Mouse (Mus musculus): Measurements from ENCODE around the gene Bfsp2. TPM values are rescaled to one million over a fixed set of nuclear protein-coding genes. Genes with fewer than 3 reads are reported as not detected.

Gene Bfsp2
- polyA plus RNA-seq, 1 experiment from 2014 or later, result 2.2 TPM

DNA sequence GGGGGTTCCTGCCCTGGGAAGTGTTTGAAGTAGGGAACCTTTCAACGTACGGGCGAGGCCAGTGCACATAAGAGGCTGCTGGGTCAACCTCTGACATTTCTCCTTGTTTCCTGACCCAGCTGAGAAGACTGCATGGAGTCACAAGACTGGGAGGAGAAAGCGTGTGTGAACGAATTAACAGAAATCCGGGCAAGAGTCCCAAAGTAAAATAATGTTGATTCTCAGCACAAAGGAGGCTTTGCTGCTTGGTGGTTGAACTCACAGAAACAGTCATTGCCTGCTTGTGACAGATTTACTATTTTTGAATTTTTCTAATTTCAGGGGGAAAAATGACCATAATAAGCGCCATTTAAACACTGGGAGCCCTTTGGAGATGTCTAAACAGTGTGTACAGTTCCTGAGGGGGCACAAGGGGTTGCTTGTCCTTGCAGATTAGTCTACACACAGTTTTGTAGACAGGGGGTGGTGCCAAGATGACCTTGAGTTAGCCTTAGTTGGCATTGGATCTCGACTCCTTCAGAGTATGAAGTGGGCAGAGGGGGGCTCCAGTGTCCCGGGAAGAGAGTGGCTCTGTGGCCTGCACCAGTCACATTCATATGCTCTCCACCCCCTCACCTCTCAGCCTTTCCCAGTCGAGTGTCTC, 93.1 kb downstream of the Bfsp2 start:
- H3K4me3 ChIP-seq (ENCODE audit: low read depth, low read length), result no peak overlapping the region
- 61% methylated on average over 10 of the region's 10 CpGs for WGBS
- no peaks in the 10 kb centered on the region for H3K9me3 ChIP-seq (replicated peaks; ENCODE audit: control insufficient read depth, low read length, poor library complexity, severe bottlenecking)
- H3K27ac ChIP-seq (ENCODE audit: low read length), result no peak overlapping the region
- no peak overlapping the region for H3K4me2 ChIP-seq (ENCODE audit: low read length)
- H3K9ac ChIP-seq (ENCODE audit: low read depth, low read length), result no peak overlapping the region
- H3K27me3 ChIP-seq (ENCODE audit: control insufficient read depth, insufficient read depth, low read depth, low read length), result no peaks in the 10 kb centered on the region
- no peaks in the 10 kb centered on the region for H3K4me1 ChIP-seq (ENCODE audit: control insufficient read depth, insufficient read depth, low read length)
- no peaks in the 10 kb centered on the region for H3K36me3 ChIP-seq (ENCODE audit: control insufficient read depth, insufficient read depth, low read length)
- no peak for ATAC-seq

DNA sequence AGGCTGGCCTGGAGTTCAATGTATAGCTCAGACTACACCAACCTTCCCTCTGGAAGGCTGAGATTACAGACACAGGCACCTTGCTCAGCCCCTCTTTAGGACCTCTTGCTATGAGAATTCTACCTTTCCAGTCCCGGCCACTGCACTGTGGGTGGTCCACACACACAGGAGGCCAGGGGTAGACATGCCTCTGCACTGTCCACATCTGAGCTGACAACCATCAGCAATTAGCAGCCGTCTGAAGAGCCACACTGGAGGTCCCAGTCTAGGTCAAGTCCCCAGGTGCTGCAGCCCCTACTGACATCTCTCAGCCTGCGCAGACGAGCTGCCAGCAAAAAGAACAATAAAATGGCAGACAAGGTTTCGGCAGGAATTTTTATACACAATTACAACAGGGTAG, 93.6 kb downstream of the Bfsp2 start:
- H3K9me3 ChIP-seq (replicated peaks; ENCODE audit: control insufficient read depth, low read length, poor library complexity, severe bottlenecking), result no peaks in the 10 kb centered on the region
- no peak overlapping the region for H3K4me2 ChIP-seq (ENCODE audit: low read length)
- no peak for ATAC-seq
- no peak overlapping the region for H3K9ac ChIP-seq (ENCODE audit: low read depth, low read length)
- 42% methylated on average over 5 of the region's 5 CpGs for WGBS
- H3K27ac ChIP-seq (ENCODE audit: low read length), result no peak overlapping the region
- H3K4me3 ChIP-seq (ENCODE audit: low read depth, low read length), result no peak overlapping the region
- H3K4me1 ChIP-seq (ENCODE audit: control insufficient read depth, insufficient read depth, low read length), result no peaks in the 10 kb centered on the region
- H3K27me3 ChIP-seq (ENCODE audit: control insufficient read depth, insufficient read depth, low read depth, low read length), result no peaks in the 10 kb centered on the region
- H3K36me3 ChIP-seq (ENCODE audit: control insufficient read depth, insufficient read depth, low read length), result no peaks in the 10 kb centered on the region

DNA sequence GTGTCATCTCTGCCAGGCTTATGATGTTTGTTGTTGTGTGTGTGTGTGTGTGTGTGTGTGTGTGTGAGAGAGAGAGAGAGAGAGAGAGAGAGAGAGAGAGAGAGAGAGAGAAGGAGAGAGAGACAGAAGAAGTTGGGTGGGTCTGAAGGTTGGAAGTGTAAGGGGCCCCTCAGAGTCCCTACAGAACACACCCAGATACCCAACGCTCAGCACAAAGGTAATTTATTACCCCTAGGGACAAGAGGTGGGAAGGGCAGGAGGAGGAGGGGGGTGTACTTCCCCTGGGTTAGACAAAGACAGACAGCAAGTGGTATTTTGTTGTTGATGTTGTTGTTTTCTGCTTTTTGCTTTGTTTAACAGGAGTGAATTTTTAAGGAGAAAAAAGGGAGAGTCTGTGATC, 94.6 kb downstream of the Bfsp2 start:
- WGBS, result 38% methylated on average over 1 of the region's 1 CpGs
- Histone ChIP-seq H3K4me3 (ENCODE audit: low read depth, low read length) (no peak overlapping the region), H3K36me3 (ENCODE audit: control insufficient read depth, insufficient read depth, low read length) (no peaks in the 10 kb centered on the region), H3K27me3 (ENCODE audit: control insufficient read depth, insufficient read depth, low read depth, low read length) (no peaks in the 10 kb centered on the region), H3K4me2 (ENCODE audit: low read length) (no peak overlapping the region), H3K9ac (ENCODE audit: low read depth, low read length) (no peak overlapping the region), H3K4me1 (ENCODE audit: control insufficient read depth, insufficient read depth, low read length) (no peaks in the 10 kb centered on the region), H3K9me3 (replicated peaks; ENCODE audit: control insufficient read depth, low read length, poor library complexity, severe bottlenecking) (no peaks in the 10 kb centered on the region), H3K27ac (ENCODE audit: low read length) (no peak overlapping the region)
- no peak for ATAC-seq

DNA sequence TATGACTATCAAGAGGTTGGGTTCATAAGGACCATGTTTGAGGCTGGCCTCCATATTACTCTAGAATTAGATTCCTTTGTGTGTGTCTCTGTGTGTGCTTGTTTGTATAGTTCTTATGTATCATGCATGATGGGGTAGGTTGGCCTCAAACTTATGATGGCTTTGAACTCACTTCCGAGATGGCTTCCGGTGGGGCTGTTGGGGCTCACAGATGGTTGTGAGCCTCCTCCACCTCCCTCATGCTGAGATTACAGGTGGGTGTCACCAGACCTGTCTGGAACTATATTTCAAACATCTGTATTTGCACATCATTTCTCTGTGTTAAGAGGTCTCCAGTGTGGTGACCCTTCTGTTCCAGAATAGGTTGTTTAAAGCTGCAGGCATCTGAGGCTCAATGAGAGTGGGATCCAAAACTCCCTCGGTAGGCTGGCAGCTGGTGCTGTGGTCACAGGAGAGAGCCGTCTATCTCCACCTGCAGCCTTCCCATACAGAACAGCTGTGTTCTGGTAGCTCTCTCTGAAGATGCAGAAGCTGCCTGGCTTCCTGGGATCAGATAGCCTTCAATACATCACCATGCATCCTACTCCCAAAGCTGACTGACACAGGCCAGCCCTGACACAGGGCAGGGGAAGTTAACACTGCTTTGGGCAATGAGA, 96.0 kb downstream of the Bfsp2 start:
- Histone ChIP-seq H3K4me1 (ENCODE audit: control insufficient read depth, insufficient read depth, low read length) (no peaks in the 10 kb centered on the region), H3K36me3 (ENCODE audit: control insufficient read depth, insufficient read depth, low read length) (no peaks in the 10 kb centered on the region), H3K9me3 (replicated peaks; ENCODE audit: control insufficient read depth, low read length, poor library complexity, severe bottlenecking) (no peaks in the 10 kb centered on the region), H3K4me2 (ENCODE audit: low read length) (no peak overlapping the region), H3K27me3 (ENCODE audit: control insufficient read depth, insufficient read depth, low read depth, low read length) (no peaks in the 10 kb centered on the region), H3K9ac (ENCODE audit: low read depth, low read length) (no peak overlapping the region), H3K27ac (ENCODE audit: low read length) (no peak overlapping the region), H3K4me3 (ENCODE audit: low read depth, low read length) (no peak overlapping the region)
- ATAC-seq, result no peak
- 82% methylated on average over 4 of the region's 4 CpGs for WGBS

DNA sequence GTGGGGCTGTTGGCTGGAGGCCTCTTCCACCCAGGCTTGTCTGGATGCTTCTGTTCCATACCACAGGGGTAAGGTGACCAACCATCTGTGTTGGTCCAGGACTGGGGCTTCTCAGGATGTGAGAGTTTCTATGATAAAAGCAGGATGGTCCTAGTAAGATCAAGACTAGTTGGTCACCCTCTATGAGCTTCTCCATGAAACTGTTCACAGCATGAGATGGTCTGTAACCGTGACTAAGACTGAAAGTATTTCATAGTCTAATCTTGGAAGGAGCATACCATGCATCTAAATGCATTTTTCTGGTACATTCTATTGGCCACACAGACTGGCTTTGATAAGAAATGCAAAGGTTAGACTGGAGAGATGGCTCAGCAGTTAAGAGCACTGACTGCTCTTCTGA, 96.6 kb downstream of the Bfsp2 start:
- no peak for ATAC-seq
- Histone ChIP-seq H3K27me3 (ENCODE audit: control insufficient read depth, insufficient read depth, low read depth, low read length) (no peaks in the 10 kb centered on the region), H3K9ac (ENCODE audit: low read depth, low read length) (no peak overlapping the region), H3K4me3 (ENCODE audit: low read depth, low read length) (no peak overlapping the region), H3K36me3 (ENCODE audit: control insufficient read depth, insufficient read depth, low read length) (no peaks in the 10 kb centered on the region), H3K4me2 (ENCODE audit: low read length) (no peak overlapping the region), H3K4me1 (ENCODE audit: control insufficient read depth, insufficient read depth, low read length) (no peaks in the 10 kb centered on the region), H3K27ac (ENCODE audit: low read length) (no peak overlapping the region), H3K9me3 (replicated peaks; ENCODE audit: control insufficient read depth, low read length, poor library complexity, severe bottlenecking) (no peaks in the 10 kb centered on the region)
- 94% methylated on average over 1 of the region's 1 CpGs for WGBS

DNA sequence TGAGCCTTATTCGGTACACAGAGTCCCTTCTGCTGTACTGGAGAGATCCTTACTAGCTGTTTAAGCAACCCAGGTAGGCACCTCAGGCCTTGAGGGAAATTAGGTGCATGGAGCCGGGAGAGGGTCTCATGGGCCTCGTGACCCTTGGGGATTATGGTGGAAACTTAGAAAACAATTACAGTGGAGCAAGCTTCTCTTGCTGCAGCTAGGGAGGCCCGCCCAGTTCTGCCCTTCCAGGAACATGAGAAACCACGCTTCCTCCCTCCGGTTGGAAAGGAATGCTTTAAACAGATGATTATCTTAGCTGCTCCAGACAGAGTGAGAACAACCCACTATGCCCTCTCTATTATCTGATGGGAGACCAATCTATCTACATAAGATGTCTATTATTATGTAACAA, 97.2 kb downstream of the Bfsp2 start:
- no peak for ATAC-seq
- Histone ChIP-seq H3K4me1 (ENCODE audit: control insufficient read depth, insufficient read depth, low read length) (no peaks in the 10 kb centered on the region), H3K4me3 (ENCODE audit: low read depth, low read length) (no peak overlapping the region), H3K27ac (ENCODE audit: low read length) (no peak overlapping the region), H3K9ac (ENCODE audit: low read depth, low read length) (no peak overlapping the region), H3K9me3 (replicated peaks; ENCODE audit: control insufficient read depth, low read length, poor library complexity, severe bottlenecking) (no peaks in the 10 kb centered on the region), H3K4me2 (ENCODE audit: low read length) (no peak overlapping the region), H3K27me3 (ENCODE audit: control insufficient read depth, insufficient read depth, low read depth, low read length) (no peaks in the 10 kb centered on the region), H3K36me3 (ENCODE audit: control insufficient read depth, insufficient read depth, low read length) (no peaks in the 10 kb centered on the region)
- 68% methylated on average over 6 of the region's 6 CpGs for WGBS

DNA sequence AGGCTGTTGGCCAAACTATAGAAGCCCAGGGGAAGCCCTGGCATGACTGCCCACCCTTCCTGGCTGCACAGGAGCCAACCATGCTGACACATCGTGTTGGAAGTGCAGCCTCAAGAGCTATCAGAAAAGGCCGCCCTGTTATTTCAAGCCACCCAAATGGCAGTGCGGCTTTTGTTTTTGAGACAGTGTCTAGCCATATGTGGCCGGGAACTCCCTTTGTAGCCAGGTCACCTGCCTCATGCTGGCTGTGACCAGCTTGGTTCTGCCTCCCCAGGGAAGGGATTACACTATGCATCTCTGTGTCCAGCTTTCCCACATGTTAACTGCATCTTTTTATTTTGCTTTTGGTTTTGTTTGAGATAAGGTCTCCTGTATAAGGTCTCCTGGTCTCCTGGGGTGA, 99.7 kb downstream of the Bfsp2 start:
- Histone ChIP-seq H3K9ac (ENCODE audit: low read depth, low read length) (no peak overlapping the region), H3K4me3 (ENCODE audit: low read depth, low read length) (no peak overlapping the region), H3K4me2 (ENCODE audit: low read length) (no peak overlapping the region), H3K27me3 (ENCODE audit: control insufficient read depth, insufficient read depth, low read depth, low read length) (no peaks in the 10 kb centered on the region), H3K27ac (ENCODE audit: low read length) (no peak overlapping the region), H3K36me3 (ENCODE audit: control insufficient read depth, insufficient read depth, low read length) (no peaks in the 10 kb centered on the region), H3K4me1 (ENCODE audit: control insufficient read depth, insufficient read depth, low read length) (no peaks in the 10 kb centered on the region), H3K9me3 (replicated peaks; ENCODE audit: control insufficient read depth, low read length, poor library complexity, severe bottlenecking) (no peaks in the 10 kb centered on the region)
- no peak for ATAC-seq
- 74% methylated on average over 4 of the region's 4 CpGs for WGBS

DNA sequence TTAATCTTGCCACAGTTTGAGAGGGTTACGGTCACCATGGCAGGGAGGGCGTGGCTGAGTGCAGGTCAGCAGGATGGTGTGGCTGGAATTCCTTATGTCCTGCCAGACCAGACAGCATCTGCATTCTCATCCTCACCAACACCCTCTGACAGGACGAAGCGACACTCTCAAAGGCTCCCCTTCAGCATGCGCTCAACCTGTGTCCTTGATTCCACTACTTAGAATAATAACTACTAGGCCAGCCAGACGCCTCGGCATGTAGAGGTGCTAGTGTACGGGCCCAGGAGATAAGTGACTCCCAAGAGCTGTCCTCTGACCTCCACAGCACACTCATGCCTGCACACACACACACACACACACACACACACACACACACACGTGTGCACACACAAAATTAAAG, 101.0 kb downstream of the Bfsp2 start:
- Histone ChIP-seq H3K27ac (ENCODE audit: low read length) (no peak overlapping the region), H3K36me3 (ENCODE audit: control insufficient read depth, insufficient read depth, low read length) (no peaks in the 10 kb centered on the region), H3K4me1 (ENCODE audit: control insufficient read depth, insufficient read depth, low read length) (no peaks in the 10 kb centered on the region), H3K9me3 (replicated peaks; ENCODE audit: control insufficient read depth, low read length, poor library complexity, severe bottlenecking) (no peaks in the 10 kb centered on the region), H3K4me2 (ENCODE audit: low read length) (no peak overlapping the region), H3K4me3 (ENCODE audit: low read depth, low read length) (no peak overlapping the region), H3K27me3 (ENCODE audit: control insufficient read depth, insufficient read depth, low read depth, low read length) (no peaks in the 10 kb centered on the region), H3K9ac (ENCODE audit: low read depth, low read length) (no peak overlapping the region)
- ATAC-seq, result no peak
- 63% methylated on average over 9 of the region's 9 CpGs for WGBS

DNA sequence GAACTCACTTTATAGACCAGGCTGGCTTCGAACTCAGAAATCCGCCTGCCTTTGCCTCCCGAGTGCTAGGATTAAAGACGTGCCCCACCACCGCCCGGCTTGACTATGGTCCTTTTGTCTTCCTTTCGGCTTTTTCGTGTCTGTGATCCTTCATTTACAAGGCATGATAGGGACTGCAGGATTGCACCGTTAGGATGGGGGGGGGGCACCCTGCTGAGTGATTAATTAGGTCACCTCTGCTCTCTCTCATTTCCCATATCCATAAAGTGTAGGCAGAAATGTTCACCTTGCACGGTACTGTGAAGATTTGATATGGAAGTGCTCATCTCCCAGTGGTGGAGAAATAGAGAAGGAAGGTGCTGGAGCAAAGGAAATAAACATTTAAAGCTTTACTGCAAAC, 101.5 kb downstream of the Bfsp2 start:
- ATAC-seq, result no peak
- Histone ChIP-seq H3K36me3 (ENCODE audit: control insufficient read depth, insufficient read depth, low read length) (no peaks in the 10 kb centered on the region), H3K27ac (ENCODE audit: low read length) (no peak overlapping the region), H3K27me3 (ENCODE audit: control insufficient read depth, insufficient read depth, low read depth, low read length) (no peaks in the 10 kb centered on the region), H3K4me3 (ENCODE audit: low read depth, low read length) (no peak overlapping the region), H3K4me2 (ENCODE audit: low read length) (no peak overlapping the region), H3K9ac (ENCODE audit: low read depth, low read length) (no peak overlapping the region), H3K9me3 (replicated peaks; ENCODE audit: control insufficient read depth, low read length, poor library complexity, severe bottlenecking) (no peaks in the 10 kb centered on the region), H3K4me1 (ENCODE audit: control insufficient read depth, insufficient read depth, low read length) (no peaks in the 10 kb centered on the region)
- 37% methylated on average over 10 of the region's 10 CpGs for WGBS

Data from midbrain, embryonic 16.5 days (tissue).